Mouse (Mus musculus) G1E (cell line): ENCODE results near the gene Gm14137. TPM values are rescaled to one million over a fixed set of nuclear protein-coding genes. Genes with fewer than 3 reads are reported as not detected.
A peak's percentile ranks its signal among the peaks of the same experiment; 100 is the strongest.

ENCODE experiments used
- ATAC-seq: 2 replicates; pipeline ENCODE4 v1.8.0; 2016; ENCODE audit warnings: mild to moderate bottlenecking; ENCODE audit not compliant: insufficient number of reproducible peaks, poor library complexity, low FRiP score, severe bottlenecking; ENCODE audit errors: extremely low read depth
- DNase-seq: peaks from one replicate; pipeline ENCODE4 v3.0.0; 2012; ENCODE audit warnings: low spot score
- H3K27me3 ChIP-seq: 2 replicates; pipeline ENCODE4 v1.6.1; 2012; ENCODE audit warnings: mild to moderate bottlenecking, low read length, inconsistent platforms; ENCODE audit not compliant: insufficient read depth
- H3K36me3 ChIP-seq: replicated peaks from 2 replicates; pipeline ENCODE3; 2012; ENCODE audit warnings: mild to moderate bottlenecking, inconsistent platforms
- H3K4me1 ChIP-seq: 2 replicates; pipeline ENCODE4 v1.6.1; 2012; ENCODE audit warnings: low read depth, low read length, inconsistent platforms, mixed read lengths; ENCODE audit not compliant: insufficient read depth
- H3K4me3 ChIP-seq: 2 replicates; pipeline ENCODE4 v1.5.1; 2012; ENCODE audit warnings: low read depth, mild to moderate bottlenecking, inconsistent platforms, low read length, moderate library complexity, mixed read lengths
- H3K9me3 ChIP-seq: replicated peaks from 2 replicates; pipeline ENCODE4 v1.6.1; 2012; ENCODE audit warnings: inconsistent platforms
- CTCF ChIP-seq: IDR thresholded peaks from 2 replicates; pipeline ENCODE4 v1.5.1; 2012; ENCODE audit warnings: low read depth, low read length, inconsistent platforms, mixed read lengths
- GATA1 ChIP-seq: IDR thresholded peaks from 2 replicates; pipeline ENCODE4 v1.6.1; 2012; ENCODE audit warnings: borderline replicate concordance, low read length, inconsistent platforms, mixed read lengths
- GATA2 ChIP-seq: IDR thresholded peaks from 2 replicates; pipeline ENCODE4 v1.6.1; 2012; ENCODE audit warnings: low read depth, low read length, inconsistent platforms, borderline replicate concordance
- POLR2AphosphoS5 ChIP-seq: IDR thresholded peaks from 2 replicates; pipeline ENCODE4 v1.6.1; 2012; ENCODE audit warnings: low read depth, low read length, inconsistent platforms; ENCODE audit not compliant: insufficient replicate concordance
- TAL1 ChIP-seq: conservative IDR thresholded peaks from 2 replicates; pipeline ENCODE4 v1.6.1; 2012; ENCODE audit warnings: low read depth, low read length, inconsistent platforms, mixed read lengths
- polyA plus RNA-seq: library from polyadenylated mRNA; stranded (reverse); fragments of >175 nt; gene quantifications from 2 replicates; pipeline ENCODE4 v1.2.3, GENCODE M21; 2012
- total RNA-seq, 2 experiments: library from RNA; stranded (forward) in 1 of 2; stranded (reverse) in 1 of 2; fragments of 200-1000 nt in 1 of 2; fragments of >200 nt in 1 of 2; fragmentation: Nextera tagmentation in 1 of 2; gene quantifications; 2 replicates each; pipeline ENCODE4 v1.2.3; 2014 to 2017

Gm14137 gene
- total and polyA plus RNA-seq, 3 experiments: 0.02 to 0.16 TPM; not detected in 1

DNA sequence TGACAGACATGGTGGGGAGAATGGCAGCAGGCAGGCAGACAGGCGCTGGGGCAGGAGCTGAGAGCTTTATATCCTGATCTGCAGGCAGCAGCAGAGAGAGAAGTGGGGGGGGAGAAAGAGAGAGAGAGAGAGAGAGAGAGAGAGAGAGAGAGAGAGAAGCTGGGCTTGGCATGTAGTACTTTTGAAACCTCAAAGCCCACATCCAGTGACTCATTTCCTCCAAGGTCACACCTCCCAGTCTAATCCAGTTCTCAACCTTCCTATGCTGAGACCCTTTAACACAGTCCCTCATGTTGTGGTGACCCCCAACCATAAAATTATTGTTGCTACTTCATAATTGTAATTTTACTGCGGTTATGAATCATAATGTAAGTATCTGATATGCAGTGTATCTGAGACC lies 4.0 kb upstream of the Gm14137 start:
- DNase-seq: no peak
- no peaks in the 10 kb centered on the region for H3K9me3 ChIP-seq
- no peak for ATAC-seq
- peaks cover 2% of the 10 kb centered on the region; the same call in 1 of the 2 replicates for H3K27me3 ChIP-seq
- no peak overlapping the region for H3K4me3 ChIP-seq
- H3K4me1 ChIP-seq: peaks cover 65% of the 10 kb centered on the region
- peaks cover 37% of the 10 kb centered on the region for H3K36me3 ChIP-seq
- TF ChIP-seq POLR2AphosphoS5 (no peak), CTCF (no peak), GATA1 (no peak), GATA2 (no peak), TAL1 (no peak)

DNA sequence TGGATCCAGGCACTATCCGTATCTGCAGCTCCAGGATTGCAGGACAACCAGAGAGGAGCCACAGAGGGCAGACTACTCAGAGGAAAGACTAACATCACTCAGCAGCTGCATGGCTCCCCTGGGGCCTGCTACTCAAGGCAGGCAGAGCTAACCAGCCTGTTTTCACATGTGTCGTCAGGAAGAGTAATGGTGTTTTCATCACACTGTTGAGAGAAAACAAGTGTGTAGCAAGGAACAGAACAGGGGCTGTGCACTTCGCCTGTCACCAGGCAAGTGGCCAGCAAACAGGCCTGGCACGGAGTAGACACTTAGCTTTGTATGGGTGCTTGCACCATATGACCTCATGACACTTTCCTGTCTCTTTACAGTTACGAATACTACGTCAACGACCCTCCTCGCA lies 2.7 kb upstream of the Gm14137 start:
- ATAC-seq (no peak), DNase-seq (no peak)
- no peak overlapping the region for H3K4me3 ChIP-seq
- peaks cover 2% of the 10 kb centered on the region; the same call in 1 of the 2 replicates for H3K27me3 ChIP-seq
- peaks cover 46% of the 10 kb centered on the region for H3K36me3 ChIP-seq
- TF ChIP-seq GATA1: no peak
- TF ChIP-seq CTCF: no peak
- no peak for TF ChIP-seq POLR2AphosphoS5
- H3K9me3 ChIP-seq: no peaks in the 10 kb centered on the region
- H3K4me1 ChIP-seq: peaks cover 55% of the 10 kb centered on the region

DNA sequence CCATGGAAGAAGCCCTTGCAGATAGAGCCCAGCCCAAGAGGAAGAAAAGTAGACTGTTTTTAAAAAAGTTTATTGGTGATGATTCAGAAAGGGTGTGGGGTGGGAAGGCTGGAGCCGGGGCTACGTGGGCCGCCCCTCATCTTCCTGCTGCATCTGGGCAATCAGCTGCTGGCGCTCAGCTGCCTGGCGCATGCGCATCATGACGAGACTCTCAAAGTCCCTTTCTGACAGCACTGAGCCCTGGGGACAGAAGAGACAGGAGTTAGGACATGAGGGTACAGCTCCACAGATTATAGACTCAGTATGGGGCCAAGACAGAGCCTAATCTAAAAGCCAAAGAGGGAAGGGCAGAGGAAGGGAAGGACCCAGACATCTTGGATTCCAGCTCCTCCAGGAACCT lies 1.9 kb upstream of the Gm14137 start:
- ATAC-seq (no peak), DNase-seq (no peak)
- TF ChIP-seq GATA2 (no peak), POLR2AphosphoS5 (no peak), TAL1 (no peak), CTCF (no peak), GATA1 (no peak)
- Histone ChIP-seq H3K36me3 (peaks cover 55% of the 10 kb centered on the region), H3K9me3 (no peaks in the 10 kb centered on the region), H3K4me3 (no peak overlapping the region; the same call in 1 of the 2 replicates), H3K4me1 (peaks cover 46% of the 10 kb centered on the region), H3K27me3 (peaks cover 2% of the 10 kb centered on the region; the same call in 1 of the 2 replicates)

DNA sequence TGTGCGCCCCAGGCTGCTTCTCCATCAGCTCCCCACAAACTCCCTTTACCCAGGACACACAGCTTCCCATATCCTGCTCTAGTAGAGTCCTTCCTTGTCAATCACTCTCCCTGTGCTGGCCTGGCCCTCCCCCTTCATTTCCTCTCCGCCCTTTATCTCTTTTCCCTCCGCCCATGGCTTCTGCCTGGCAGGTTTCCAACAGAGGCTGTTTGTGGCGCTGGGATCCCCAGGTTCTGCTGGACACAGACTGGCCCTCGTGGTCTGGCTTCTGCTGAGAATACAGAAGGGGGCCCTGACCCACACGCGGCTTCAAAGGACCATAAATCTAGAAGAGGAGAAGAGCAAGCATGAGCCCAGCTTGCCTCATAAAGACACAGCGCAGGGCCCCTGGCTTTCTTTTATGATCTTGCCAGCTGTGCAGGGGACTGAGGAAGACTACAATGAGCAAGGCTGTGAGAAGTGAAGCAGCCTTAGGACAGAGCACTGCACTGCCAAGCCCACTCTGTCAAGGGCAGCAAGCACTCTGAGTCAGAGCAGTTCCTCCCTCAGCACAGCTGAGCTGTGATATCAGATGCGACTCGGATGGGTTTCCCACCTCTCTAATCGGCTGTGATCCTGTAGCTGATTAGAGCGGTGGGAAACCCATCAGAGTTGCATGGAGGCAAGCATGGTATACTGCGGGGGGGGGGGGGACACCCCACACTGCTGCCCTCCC lies 1.3 kb upstream of the Gm14137 start:
- H3K9me3 ChIP-seq: no peaks in the 10 kb centered on the region
- H3K27me3 ChIP-seq: peaks cover 2% of the 10 kb centered on the region; the same call in 1 of the 2 replicates
- H3K4me1 ChIP-seq: peaks cover 40% of the 10 kb centered on the region
- no peak overlapping the region for H3K4me3 ChIP-seq
- TF ChIP-seq CTCF (no peak), GATA2 (no peak), TAL1 (no peak), POLR2AphosphoS5 (no peak), GATA1 (no peak)
- H3K36me3 ChIP-seq: peaks cover 59% of the 10 kb centered on the region
- ATAC-seq (peak; percentile 72), DNase-seq (peak; percentile 70)

DNA sequence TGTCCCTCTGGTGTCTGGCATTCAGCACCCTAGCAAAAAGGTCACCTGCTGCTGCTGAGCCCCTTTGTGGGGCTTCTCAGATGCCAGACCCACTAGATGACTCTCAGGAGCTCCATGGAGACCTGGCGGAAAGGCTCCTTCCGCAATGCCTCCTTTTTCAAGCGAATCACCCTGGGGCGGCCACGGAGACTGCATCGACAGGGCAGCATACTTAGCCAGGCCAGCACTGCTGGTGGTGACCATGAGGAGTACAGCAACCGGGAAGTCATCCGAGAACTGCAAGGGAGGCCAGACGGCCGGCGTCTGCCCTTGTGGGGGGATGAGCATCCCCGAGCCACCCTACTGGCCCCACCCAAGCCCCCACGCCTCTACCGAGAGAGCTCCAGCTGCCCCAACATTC lies 557 bp downstream of the Gm14137 start:
- TF ChIP-seq POLR2AphosphoS5 (no peak), TAL1 (no peak), GATA1 (no peak), GATA2 (no peak), CTCF (no peak)
- Histone ChIP-seq H3K4me3 (no peak overlapping the region), H3K27me3 (no peaks in the 10 kb centered on the region), H3K9me3 (no peaks in the 10 kb centered on the region), H3K36me3 (peaks cover 77% of the 10 kb centered on the region), H3K4me1 (peaks cover 32% of the 10 kb centered on the region)
- ATAC-seq (no peak), DNase-seq (no peak)

GRCm38 (mm10) chr2:119175614-119176013 lies 1.3 kb downstream of the Gm14137 start:
- ATAC-seq (no peak), DNase-seq (no peak)
- TF ChIP-seq TAL1 (no peak), CTCF (no peak), GATA1 (no peak), POLR2AphosphoS5 (no peak), GATA2 (no peak)
- Histone ChIP-seq H3K27me3 (no peaks in the 10 kb centered on the region), H3K9me3 (no peaks in the 10 kb centered on the region), H3K36me3 (peaks cover 82% of the 10 kb centered on the region), H3K4me3 (no peak overlapping the region), H3K4me1 (peaks cover 29% of the 10 kb centered on the region)
